ENCODE assay signal across 17 mouse cellular contexts in the genomic region with DNA sequence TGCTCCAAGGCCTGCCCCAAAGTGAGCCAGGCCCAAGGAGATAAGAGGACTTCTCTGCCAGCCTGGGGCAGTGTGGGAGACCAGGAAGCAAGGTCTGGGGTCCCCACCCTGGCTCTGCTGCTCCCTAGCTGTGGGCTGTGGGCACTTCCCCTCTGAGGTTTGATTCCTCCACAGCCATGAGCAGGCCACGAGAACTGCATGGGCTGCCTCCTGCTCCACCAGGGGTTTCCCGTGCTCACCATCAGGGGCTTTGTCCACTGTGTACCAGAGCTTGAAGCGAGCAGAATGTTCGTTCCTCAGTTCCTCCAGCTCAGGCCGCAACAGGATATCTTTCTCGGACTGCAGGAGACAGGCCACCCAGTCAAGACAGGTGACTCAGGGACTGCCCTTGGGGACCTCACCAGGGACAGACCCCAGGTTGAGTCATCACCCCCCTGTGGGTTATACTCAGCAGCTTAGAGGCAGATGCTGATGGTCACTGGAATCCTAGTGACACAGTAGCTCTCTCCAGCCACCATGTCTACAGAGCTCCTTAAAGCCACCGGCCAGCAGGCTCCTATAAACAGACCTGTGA. TPM values are rescaled to one million over a fixed set of nuclear protein-coding genes. Genes with fewer than 3 reads are reported as not detected.
DNase-seq lines count a peak whose midpoint lies in the region; ATAC-seq and TF ChIP-seq lines count a peak whose summit lies in the region.
"Had no signal": no experiment of that assay in that cellular context is flagged by ENCODE, and none has a peak within 500 bp of the region (broad histone marks: within the 10 kb centered on the region; RNA-seq: fewer than 3 reads in every experiment).

No protein-coding gene starts in this region.

- TF ChIP-seq CTCF in forebrain, postnatal 0 days (IDR thresholded peaks at IDR 0.05; ENCODE audit: low read depth): no peak
- TF ChIP-seq CTCF in lung, postnatal 0 days (IDR thresholded peaks at IDR 0.05): peak; percentile 15; the same call in 1 of the 2 replicates
- TF ChIP-seq CTCF in lung, adult 2 months (IDR thresholded peaks at IDR 0.05; ENCODE audit: insufficient read depth, low read length): no peak

- 0 out of 2 replicates have a peak overlapping the region, but pooled peaks have one; percentile 4 for H3K27ac ChIP-seq in forebrain, embryonic 10.5 days
- H3K27ac ChIP-seq in forebrain, postnatal 0 days (ENCODE audit: low read depth, low read length): no peak overlapping the region
- H3K27ac ChIP-seq in lung, postnatal 0 days (ENCODE audit: low read length): peak overlapping the region; percentile 43; the same call in 1 of the 2 replicates
- peak overlapping the region; percentile 32 for H3K27ac ChIP-seq in liver, embryonic 13.5 days
- H3K27ac ChIP-seq: heart, embryonic 15.5 days; hindbrain, embryonic 13.5 days; intestine, embryonic 15.5 days; kidney, embryonic 15.5 days; neural tube, embryonic 12.5 days had no signal

- no peak for ATAC-seq in forebrain, postnatal 0 days
- ATAC-seq in lung, postnatal 0 days: no peak
- ATAC-seq in liver, embryonic 13.5 days (ENCODE audit: low read depth): 0 out of 2 replicates have a peak, but pooled peaks have one; percentile 6
- ATAC-seq: intestine, embryonic 15.5 days had no signal

- no peak overlapping the region for H3K4me3 ChIP-seq in forebrain, embryonic 10.5 days
- H3K4me3 ChIP-seq in forebrain, postnatal 0 days (ENCODE audit: low read depth, low read length): no peak overlapping the region
- no peak overlapping the region for H3K4me3 ChIP-seq in lung, postnatal 0 days (ENCODE audit: low read depth, low read length)
- no peak overlapping the region for H3K4me3 ChIP-seq in liver, embryonic 13.5 days (replicated peaks)
- no peak overlapping the region for H3K4me3 ChIP-seq in lung, adult 2 months (replicated peaks; ENCODE audit: extremely low read depth, low read depth, low read length)
- H3K4me3 ChIP-seq: heart, embryonic 15.5 days; hindbrain, embryonic 13.5 days; intestine, embryonic 15.5 days; kidney, embryonic 15.5 days; neural tube, embryonic 12.5 days had no signal

- DNase-seq in forebrain, embryonic 10.5 days (ENCODE audit: extremely low spot score, low spot score): no peak
- DNase-seq in forebrain, postnatal 0 days: no peak
- DNase-seq in lung, postnatal 0 days (ENCODE audit: low spot score): no peak
- no peak for DNase-seq in lung, postnatal 10 days
- no peak for DNase-seq in liver, embryonic 13.5 days
- no peak for DNase-seq in right cerebral cortex, adult 18-20 months
- DNase-seq in lung, adult 2 months: no peak
- DNase-seq: B cell, adult 2 months; cerebellum, postnatal 36 days; lung, embryonic 14.5 days; right cerebral cortex, postnatal 4 days had no signal

- H3K9me3 ChIP-seq in forebrain, embryonic 10.5 days: no peaks in the 10 kb centered on the region
- no peaks in the 10 kb centered on the region for H3K9me3 ChIP-seq in forebrain, postnatal 0 days (ENCODE audit: low read length)
- no peaks in the 10 kb centered on the region for H3K9me3 ChIP-seq in lung, postnatal 0 days (ENCODE audit: low read length)
- H3K9me3 ChIP-seq in liver, embryonic 13.5 days (replicated peaks): no peaks in the 10 kb centered on the region
- H3K9me3 ChIP-seq: G1E; heart, embryonic 15.5 days; intestine, embryonic 15.5 days; kidney, embryonic 15.5 days; neural tube, embryonic 12.5 days had no signal

- peaks cover 24% of the 10 kb centered on the region for H3K4me1 ChIP-seq in forebrain, embryonic 10.5 days
- no peaks in the 10 kb centered on the region for H3K4me1 ChIP-seq in forebrain, postnatal 0 days (ENCODE audit: insufficient read depth)
- H3K4me1 ChIP-seq in lung, postnatal 0 days (ENCODE audit: insufficient read depth, low read depth, low read length): no peaks in the 10 kb centered on the region
- H3K4me1 ChIP-seq in liver, embryonic 13.5 days (replicated peaks): peaks cover 62% of the 10 kb centered on the region
- H3K4me1 ChIP-seq in lung, adult 2 months (ENCODE audit: control insufficient read depth, insufficient read depth, low read length): no peaks in the 10 kb centered on the region
- H3K4me1 ChIP-seq: intestine, embryonic 15.5 days had no signal

- whole genome bisulfite sequencing in forebrain, embryonic 10.5 days: 93% methylated on average over 7 of the region's 7 CpGs
- 91% methylated on average over 7 of the region's 7 CpGs for WGBS in forebrain, postnatal 0 days
- WGBS in lung, postnatal 0 days: 89% methylated on average over 7 of the region's 7 CpGs
- 78% methylated on average over 7 of the region's 7 CpGs for WGBS in liver, embryonic 13.5 days (ENCODE audit: insufficient replicate concordance)
- WGBS in lung, adult 2 months: 83% methylated on average over 7 of the region's 7 CpGs

- no peak for TF ChIP-seq EP300 in lung, postnatal 0 days (IDR thresholded peaks at IDR 0.05)

- H3K27me3 ChIP-seq in forebrain, embryonic 10.5 days (ENCODE audit: poor library complexity, severe bottlenecking): no peaks in the 10 kb centered on the region
- H3K27me3 ChIP-seq in forebrain, postnatal 0 days (ENCODE audit: insufficient read depth, low read length): no peaks in the 10 kb centered on the region
- H3K27me3 ChIP-seq in lung, postnatal 0 days (replicated peaks; ENCODE audit: insufficient read depth, low read length): no peaks in the 10 kb centered on the region
- no peaks in the 10 kb centered on the region for H3K27me3 ChIP-seq in liver, embryonic 13.5 days
- H3K27me3 ChIP-seq: heart, embryonic 15.5 days; hindbrain, embryonic 13.5 days; intestine, embryonic 15.5 days; kidney, embryonic 15.5 days; neural tube, embryonic 12.5 days had no signal

- no peak overlapping the region for H3K9ac ChIP-seq in forebrain, postnatal 0 days
- no peak overlapping the region for H3K9ac ChIP-seq in lung, postnatal 0 days (replicated peaks; ENCODE audit: low read depth)
- H3K9ac ChIP-seq in liver, embryonic 13.5 days: no peak overlapping the region
- H3K9ac ChIP-seq: heart, embryonic 15.5 days; hindbrain, embryonic 13.5 days; intestine, embryonic 15.5 days; kidney, embryonic 15.5 days; lung, embryonic 14.5 days; neural tube, embryonic 12.5 days had no signal

- peaks cover 88% of the 10 kb centered on the region for H3K36me3 ChIP-seq in forebrain, embryonic 10.5 days (replicated peaks)
- peaks cover 45% of the 10 kb centered on the region for H3K36me3 ChIP-seq in forebrain, postnatal 0 days (ENCODE audit: insufficient read depth)
- H3K36me3 ChIP-seq in lung, postnatal 0 days (ENCODE audit: insufficient read depth, low read length): peaks cover 36% of the 10 kb centered on the region
- peaks cover 99% of the 10 kb centered on the region for H3K36me3 ChIP-seq in liver, embryonic 13.5 days

- no peak for TF ChIP-seq POLR2A in lung, adult 2 months (IDR thresholded peaks at IDR 0.05; ENCODE audit: borderline replicate concordance, extremely low read depth, low read depth, low read length)

- no peak overlapping the region for H3K4me2 ChIP-seq in forebrain, postnatal 0 days (ENCODE audit: low read depth)
- H3K4me2 ChIP-seq in lung, postnatal 0 days (replicated peaks; ENCODE audit: low read depth, low read length): no peak overlapping the region
- no peak overlapping the region for H3K4me2 ChIP-seq in liver, embryonic 13.5 days
- H3K4me2 ChIP-seq: heart, embryonic 15.5 days; hindbrain, embryonic 13.5 days; intestine, embryonic 15.5 days; kidney, embryonic 15.5 days; lung, embryonic 14.5 days; neural tube, embryonic 12.5 days had no signal

RNA-seq across cellular contexts. Expression of a gene that starts 9.5 kb away (rescaled TPM):
- 180 and 185 TPM in 2 replicates for polyA plus RNA-seq in forebrain, embryonic 10.5 days (2016; fragmentation: Nextera tagmentation; extraction: Ambion mirVana)
- 86.6 and 100 TPM in 2 replicates for total RNA-seq in forebrain, postnatal 0 days (2014; rRNA removed)
- 95.9 and 103 TPM in 2 replicates for polyA plus RNA-seq in forebrain, postnatal 0 days (2015; fragmentation: Nextera tagmentation; extraction: Ambion mirVana)
- 77.0 and 78.8 TPM in 2 replicates for polyA plus RNA-seq in lung, postnatal 0 days (2015; fragmentation: Nextera tagmentation; extraction: Ambion mirVana)
- 65.0 and 69.6 TPM in 2 replicates for polyA plus RNA-seq in liver, embryonic 13.5 days (2015; fragmentation: Nextera tagmentation; extraction: Ambion mirVana)
- polyA plus RNA-seq in lung, adult 2 months (2012; rRNA removed): 46.5 and 55.8 TPM in 2 replicates

RNA-seq across cellular contexts. Expression of a gene that starts 13.7 kb away (rescaled TPM):
- 187 and 200 TPM in 2 replicates for polyA plus RNA-seq in forebrain, embryonic 10.5 days (2016; fragmentation: Nextera tagmentation; extraction: Ambion mirVana)
- total RNA-seq in forebrain, postnatal 0 days (2014; rRNA removed): 81.2 and 92.5 TPM in 2 replicates
- 88.3 and 149 TPM in 2 replicates for polyA plus RNA-seq in forebrain, postnatal 0 days (2015; fragmentation: Nextera tagmentation; extraction: Ambion mirVana)
- 170 and 183 TPM in 2 replicates for polyA plus RNA-seq in lung, postnatal 0 days (2015; fragmentation: Nextera tagmentation; extraction: Ambion mirVana)
- polyA plus RNA-seq in liver, embryonic 13.5 days (2015; fragmentation: Nextera tagmentation; extraction: Ambion mirVana): 110 and 147 TPM in 2 replicates
- 438 and 440 TPM in 2 replicates for polyA plus RNA-seq in lung, adult 2 months (2012; rRNA removed)

RNA-seq across cellular contexts. Expression of a gene that starts 36.1 kb away (rescaled TPM):
- 81.9 and 86.5 TPM in 2 replicates for polyA plus RNA-seq in forebrain, embryonic 10.5 days (2016; fragmentation: Nextera tagmentation; extraction: Ambion mirVana)
- total RNA-seq in forebrain, postnatal 0 days (2014; rRNA removed): 104 and 122 TPM in 2 replicates
- 89.5 and 94.9 TPM in 2 replicates for polyA plus RNA-seq in forebrain, postnatal 0 days (2015; fragmentation: Nextera tagmentation; extraction: Ambion mirVana)
- 38.2 and 40.2 TPM in 2 replicates for polyA plus RNA-seq in lung, postnatal 0 days (2015; fragmentation: Nextera tagmentation; extraction: Ambion mirVana)
- 35.6 and 40.9 TPM in 2 replicates for polyA plus RNA-seq in liver, embryonic 13.5 days (2015; fragmentation: Nextera tagmentation; extraction: Ambion mirVana)
- 82.1 and 85.3 TPM in 2 replicates for polyA plus RNA-seq in lung, adult 2 months (2012; rRNA removed)
